16 mouse cellular contexts compared by ENCODE assay signal in the genomic region with DNA sequence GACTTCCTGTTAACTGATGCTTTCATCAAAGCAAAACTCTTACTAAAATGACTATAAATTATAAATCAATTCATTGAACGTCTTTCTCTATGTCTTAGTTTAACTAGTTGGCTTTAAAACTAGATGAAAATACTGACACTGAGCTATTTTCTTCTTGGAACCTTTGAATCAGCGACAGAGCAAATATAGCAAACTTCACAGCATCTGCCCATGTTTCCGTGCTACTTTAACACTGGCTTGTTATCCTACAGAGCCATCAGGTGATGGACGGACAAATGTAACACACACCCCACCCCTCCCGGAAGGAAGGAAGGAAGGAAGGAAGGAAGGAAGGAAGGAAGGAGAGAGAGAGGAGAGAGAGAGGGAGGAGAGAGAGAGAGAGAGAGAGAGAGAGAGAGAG.
"Had no signal": no experiment of that assay in that cellular context is flagged by ENCODE, and none has a peak within 500 bp of the region (broad histone marks: within the 10 kb centered on the region; RNA-seq: fewer than 3 reads in every experiment).

No protein-coding gene starts in this region.

- H3K9me3 ChIP-seq: neural tube, embryonic 15.5 days; stomach, embryonic 15.5 days had no signal

- DNase-seq: retina, postnatal 1 day; right cerebral cortex, adult 18-20 months; right cerebral cortex, postnatal 14 days; right cerebral cortex, postnatal 4 days; spleen, adult 18-20 months; thymus, adult 18-20 months; thymus, adult 2 months; thymus, postnatal 14 days; thymus, postnatal 25 days; thymus, postnatal 36 days; thymus, postnatal 4 days had no signal

- H3K4me3 ChIP-seq: neural tube, embryonic 12.5 days; neural tube, embryonic 13.5 days; neural tube, embryonic 15.5 days; stomach, embryonic 15.5 days had no signal

- H3K27me3 ChIP-seq: neural tube, embryonic 12.5 days; neural tube, embryonic 13.5 days; neural tube, embryonic 15.5 days; stomach, embryonic 15.5 days had no signal

- H3K27ac ChIP-seq: neural tube, embryonic 12.5 days; neural tube, embryonic 13.5 days; stomach, embryonic 15.5 days; stomach, postnatal 0 days had no signal

- H3K36me3 ChIP-seq: neural tube, embryonic 12.5 days; neural tube, embryonic 13.5 days; stomach, embryonic 15.5 days had no signal

- H3K4me2 ChIP-seq: neural tube, embryonic 12.5 days; neural tube, embryonic 13.5 days; neural tube, embryonic 15.5 days; stomach, embryonic 15.5 days had no signal

- H3K9ac ChIP-seq: neural tube, embryonic 12.5 days; neural tube, embryonic 13.5 days; neural tube, embryonic 15.5 days; stomach, embryonic 15.5 days had no signal
